Mouse (Mus musculus) ES-Bruce4 (cell line): ENCODE measurements around the gene Snrnp35. TPM values are rescaled to one million over a fixed set of nuclear protein-coding genes. Genes with fewer than 3 reads are reported as not detected.

Source experiments
- H3K27ac ChIP-seq: 2 replicates; pipeline ENCODE4 v1.5.1; 2012; ENCODE audit warnings: low read length, inconsistent platforms; ENCODE audit not compliant: insufficient read depth
- H3K27me3 ChIP-seq: 2 replicates; pipeline ENCODE4 v1.6.1; 2012; ENCODE audit warnings: mild to moderate bottlenecking, low read length, inconsistent platforms; ENCODE audit not compliant: control insufficient read depth, poor library complexity, insufficient read depth, severe bottlenecking
- H3K36me3 ChIP-seq: 2 replicates; pipeline ENCODE4 v1.6.1; 2012; ENCODE audit warnings: inconsistent platforms, mild to moderate bottlenecking, low read length, moderate library complexity; ENCODE audit not compliant: control insufficient read depth, poor library complexity, insufficient read depth, severe bottlenecking
- H3K4me1 ChIP-seq: one replicate; pipeline ENCODE4 v1.8.1; 2011; ENCODE audit warnings: low read length; ENCODE audit not compliant: control insufficient read depth, insufficient read depth
- H3K4me3 ChIP-seq: 2 replicates; pipeline ENCODE4 v1.5.1; 2011; ENCODE audit warnings: low read depth, mild to moderate bottlenecking, low read length
- H3K9ac ChIP-seq: 2 replicates; pipeline ENCODE4 v1.6.1; 2012; ENCODE audit warnings: low read depth, mild to moderate bottlenecking, inconsistent platforms; ENCODE audit not compliant: poor library complexity, severe bottlenecking
- H3K9me3 ChIP-seq: replicated peaks from 2 replicates; pipeline ENCODE4 v1.6.1; 2012; ENCODE audit warnings: mild to moderate bottlenecking, low read length, inconsistent platforms; ENCODE audit not compliant: control insufficient read depth, poor library complexity, insufficient read depth, severe bottlenecking
- CTCF ChIP-seq: IDR thresholded peaks from one replicate; pipeline ENCODE4 v1.8.1; 2011; ENCODE audit warnings: low read depth, low read length
- EP300 ChIP-seq: IDR thresholded peaks from 2 replicates; pipeline ENCODE4 v1.6.1; 2011; ENCODE audit warnings: low read depth, low read length; ENCODE audit not compliant: insufficient read depth
- POLR2A ChIP-seq: IDR thresholded peaks from one replicate; pipeline ENCODE4 v1.8.1; 2011; ENCODE audit warnings: low read length; ENCODE audit not compliant: insufficient read depth
- polyA plus RNA-seq: library from polyadenylated mRNA; stranded (reverse); fragments of >200 nt; gene quantifications from 2 replicates; pipeline ENCODE4 v1.2.4, GENCODE M21; 2011; ENCODE audit warnings: low read depth; ENCODE audit not compliant: missing spikeins, insufficient read depth, insufficient read length

Snrnp35 gene
- polyA plus RNA-seq, 1 experiment, result 27.1 TPM

DNA sequence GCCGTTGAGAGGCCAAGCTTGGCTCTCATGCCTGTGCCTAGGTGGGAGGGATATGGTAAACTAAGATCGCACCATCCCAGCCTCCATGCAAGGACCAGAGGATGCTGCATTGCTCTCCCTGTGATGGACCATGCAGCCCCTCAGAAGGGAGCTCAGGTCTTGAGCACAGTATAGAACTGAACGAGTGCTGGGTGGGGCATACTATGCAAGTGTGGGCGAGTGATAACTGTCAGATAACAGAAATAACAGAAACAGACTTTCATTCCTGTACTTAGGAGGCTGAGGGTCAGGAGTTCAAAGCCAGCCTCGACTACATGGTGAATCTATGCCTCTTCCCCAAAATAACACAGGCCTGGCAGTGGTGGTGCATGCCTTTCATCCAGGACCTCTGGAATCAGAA, 52.1 kb downstream of the Snrnp35 start:
- H3K27ac ChIP-seq, result no peak overlapping the region
- no peaks in the 10 kb centered on the region for H3K4me1 ChIP-seq
- H3K27me3 ChIP-seq, result no peaks in the 10 kb centered on the region
- H3K4me3 ChIP-seq, result no peak overlapping the region
- no peaks in the 10 kb centered on the region for H3K36me3 ChIP-seq
- TF ChIP-seq CTCF (no peak), EP300 (no peak), POLR2A (no peak)
- H3K9me3 ChIP-seq, result no peaks in the 10 kb centered on the region
- H3K9ac ChIP-seq, result no peak overlapping the region

DNA sequence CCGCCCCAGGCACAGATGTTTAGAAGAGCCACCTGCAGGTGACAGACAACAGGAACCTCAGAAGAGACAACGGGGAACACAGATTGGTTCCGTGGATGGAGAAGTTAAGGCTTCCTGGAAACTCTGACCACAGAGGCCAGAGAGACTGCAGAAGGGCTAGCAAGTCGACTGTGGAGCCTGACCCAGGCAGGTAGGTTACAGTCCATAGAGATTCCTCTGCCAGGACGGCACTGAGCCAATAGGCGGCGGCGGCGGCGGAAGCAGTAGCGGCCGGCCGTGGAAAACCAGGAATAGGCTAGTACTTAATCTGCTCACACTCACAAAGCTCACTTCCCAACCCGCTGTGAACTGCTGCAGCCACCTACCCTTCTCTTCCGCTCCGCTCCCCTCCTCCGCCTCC, 53.8 kb downstream of the Snrnp35 start:
- Histone ChIP-seq H3K4me3 (peak overlapping the region; percentile 45), H3K9ac (peak overlapping the region; percentile 34), H3K9me3 (no peaks in the 10 kb centered on the region), H3K4me1 (peaks cover under 1% of the 10 kb centered on the region), H3K27ac (peak overlapping the region; percentile 57), H3K36me3 (no peaks in the 10 kb centered on the region), H3K27me3 (no peaks in the 10 kb centered on the region)
- TF ChIP-seq CTCF, result no peak
- no peak for TF ChIP-seq POLR2A
- TF ChIP-seq EP300, result no peak

DNA sequence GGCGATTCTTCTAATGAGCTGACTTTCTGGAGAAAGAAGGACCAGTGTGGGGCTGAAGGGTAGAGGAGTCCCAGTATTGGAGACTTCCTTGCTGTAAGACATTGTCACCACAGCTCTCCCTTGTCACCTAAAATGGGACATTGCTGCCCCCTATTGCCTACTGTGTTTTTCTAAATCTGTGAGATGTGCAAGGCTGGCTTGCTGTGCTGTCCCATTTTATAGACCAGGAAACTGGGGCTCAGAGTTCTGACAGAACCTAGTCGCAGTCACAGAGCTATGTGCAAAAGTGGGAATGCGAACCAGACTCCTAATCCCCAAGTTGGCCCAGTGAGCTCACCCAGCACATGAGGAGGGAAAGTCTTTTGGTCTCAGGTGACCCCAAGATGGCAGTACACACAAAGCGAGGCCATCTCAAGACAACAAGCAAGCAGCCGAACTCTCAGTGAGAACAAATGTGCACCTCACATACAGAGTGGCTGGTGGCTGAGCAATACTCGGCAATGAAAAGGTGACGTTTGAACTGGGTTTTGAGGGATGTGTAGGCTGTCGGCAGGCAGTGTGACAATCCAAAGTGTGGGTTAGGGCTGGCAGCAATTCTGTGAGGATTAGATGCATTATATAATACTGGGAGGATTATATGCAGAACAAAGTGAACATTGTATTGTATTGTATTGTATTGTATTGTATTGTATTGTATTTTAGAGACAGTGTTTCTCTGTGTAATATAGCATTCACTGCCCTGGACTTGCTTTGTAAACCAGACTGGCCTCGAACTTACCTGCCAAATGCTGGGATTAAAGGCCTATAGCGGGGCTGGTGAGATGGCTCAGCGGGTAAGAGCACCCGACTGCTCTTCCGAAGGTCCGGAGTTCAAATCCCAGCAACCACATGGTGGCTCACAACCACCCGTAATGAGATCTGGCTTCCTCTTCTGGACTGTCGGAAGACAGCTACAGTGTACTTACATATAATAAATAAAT, 56.2 kb downstream of the Snrnp35 start:
- Histone ChIP-seq H3K36me3 (peaks cover 17% of the 10 kb centered on the region), H3K9ac (no peak overlapping the region), H3K4me3 (no peak overlapping the region), H3K27me3 (no peaks in the 10 kb centered on the region), H3K4me1 (peaks cover 4% of the 10 kb centered on the region), H3K27ac (no peak overlapping the region), H3K9me3 (no peaks in the 10 kb centered on the region)
- TF ChIP-seq CTCF (peak; percentile 32), POLR2A (no peak)

GRCm38 (mm10) chr5:124539905-124540304, 57.0 kb downstream of the Snrnp35 start:
- no peak overlapping the region for H3K27ac ChIP-seq
- H3K9ac ChIP-seq, result peak overlapping the region; percentile 53
- H3K4me3 ChIP-seq, result no peak overlapping the region

GRCm38 (mm10) chr5:124540383-124540786, 57.5 kb downstream of the Snrnp35 start, which contains the start of gene Tmed2:
Tmed2 (plus strand) TSS chr5:124540695.
- Histone ChIP-seq H3K4me1 (peaks cover 4% of the 10 kb centered on the region), H3K36me3 (peaks cover 30% of the 10 kb centered on the region), H3K4me3 (peak within 1 kb of the TSS; percentile 98), H3K27me3 (no peaks in the 10 kb centered on the region), H3K27ac (no peak within 1 kb of the TSS), H3K9ac (peak within 1 kb of the TSS; percentile 92), H3K9me3 (no peaks in the 10 kb centered on the region)
- no peak for TF ChIP-seq POLR2A
- TF ChIP-seq EP300, result 0 out of 2 replicates have a peak, but pooled peaks have one; percentile 20
- peak; percentile 45 for TF ChIP-seq CTCF

More at GRCm38 (mm10) chr5:124539905-124540304, 57.0 kb downstream of the Snrnp35 start:
- Histone ChIP-seq H3K9me3 (no peaks in the 10 kb centered on the region), H3K36me3 (peaks cover 25% of the 10 kb centered on the region), H3K27me3 (no peaks in the 10 kb centered on the region), H3K4me1 (peaks cover 4% of the 10 kb centered on the region)
- TF ChIP-seq EP300, result no peak
- TF ChIP-seq CTCF, result no peak
- no peak for TF ChIP-seq POLR2A

Other genes starting within 250 kb of the Snrnp35 start
- 13.0 and 13.1 TPM in 2 replicates for gene Pitpnm2, start 233.4 kb upstream of the Snrnp35 start, polyA plus RNA-seq
- 18.9 and 21.7 TPM in 2 replicates for gene Mphosph9, start 155.2 kb upstream of the Snrnp35 start, polyA plus RNA-seq
- 15.4 and 16.2 TPM in 2 replicates for gene 2810006K23Rik, start 155.0 kb upstream of the Snrnp35 start, polyA plus RNA-seq
- 122 and 125 TPM in 2 replicates for gene Cdk2ap1, start 120.1 kb upstream of the Snrnp35 start, polyA plus RNA-seq
- gene Sbno1, start 57.1 kb upstream of the Snrnp35 start, polyA plus RNA-seq, result 177 and 189 TPM in 2 replicates
- 166 and 187 TPM in 2 replicates for gene Kmt5a, start 43.2 kb upstream of the Snrnp35 start, polyA plus RNA-seq
- gene Rilpl2, start 4.8 kb upstream of the Snrnp35 start, polyA plus RNA-seq, result 4.7 and 6.3 TPM in 2 replicates
- 16.6 and 18.0 TPM in 2 replicates for gene Rilpl1, start 48.3 kb downstream of the Snrnp35 start, polyA plus RNA-seq
- 193 and 281 TPM in 2 replicates for gene Tmed2, start 57.6 kb downstream of the Snrnp35 start, polyA plus RNA-seq
- 13.2 and 13.7 TPM in 2 replicates for gene Ddx55, start 69.7 kb downstream of the Snrnp35 start, polyA plus RNA-seq
- 57.1 and 61.3 TPM in 2 replicates for gene Eif2b1, start 96.0 kb downstream of the Snrnp35 start, polyA plus RNA-seq
- 83.6 and 83.8 TPM in 2 replicates for gene Gtf2h3, start 96.0 kb downstream of the Snrnp35 start, polyA plus RNA-seq
- 15.4 and 16.8 TPM in 2 replicates for gene Atp6v0a2, start 145.4 kb downstream of the Snrnp35 start, polyA plus RNA-seq
- gene Dnah10, start 242.0 kb downstream of the Snrnp35 start, polyA plus RNA-seq, result 0.73 and 2.3 TPM in 2 replicates